Mouse (Mus musculus) liver, postnatal 0 days (tissue): ENCODE measurements around the gene Pax8.

ENCODE experiments used
- CTCF ChIP-seq: sonication (generic); IDR thresholded peaks from 2 replicates; pipeline ENCODE4 v1.5.1; 2016; ENCODE audit warnings: antibody characterized with exemption, low read depth
- EP300 ChIP-seq: IDR thresholded peaks from 2 replicates; pipeline ENCODE4 v1.6.1; 2016; ENCODE audit warnings: antibody characterized with exemption, low read depth, mild to moderate bottlenecking

GRCm38 (mm10) chr2:24475420-24475819 lies at the start of gene Pax8:
- TF ChIP-seq CTCF: no peak
- TF ChIP-seq EP300: no peak
